Mouse (Mus musculus) liver, adult 2 months (tissue): Measurements from ENCODE around the gene Ccer1.

Experiments used
- CTCF ChIP-seq: fragments of 200-500 bp; IDR thresholded peaks from 2 replicates; pipeline ENCODE4 v1.5.1; 2011; ENCODE audit warnings: low read depth, low read length, control low read depth
- POLR2A ChIP-seq: fragments of 200-500 bp; IDR thresholded peaks from 2 replicates; pipeline ENCODE4 v1.6.1; 2011; ENCODE audit warnings: low read length, control low read depth; ENCODE audit not compliant: insufficient read depth; ENCODE audit errors: extremely low read depth

GRCm38 (mm10) chr10:97725929-97726328 is 33.1 kb downstream of the Ccer1 start:
- no peak for TF ChIP-seq CTCF
- no peak for TF ChIP-seq POLR2A
